Mouse (Mus musculus): ENCODE measurements around the gene Bckdk. TPM values are rescaled to one million over a fixed set of nuclear protein-coding genes. Genes with fewer than 3 reads are reported as not detected.
"Not testable (repeated sequence)": the region's sequence is repeated elsewhere in the genome, so short reads cannot be mapped to it uniquely, and the experiment has no call there.

Bckdk gene
- polyA plus RNA-seq, 1 experiment from 2014 or later, result 130 TPM

GRCm38 (mm10) chr7:127880431-127880830, 23.5 kb upstream of the Bckdk start:
- DNase-seq (ENCODE audit: low spot score), result no peak
- Histone ChIP-seq H3K27ac (no peak overlapping the region), H3K36me3 (peaks cover 81% of the 10 kb centered on the region), H3K4me1 (peaks cover 17% of the 10 kb centered on the region), H3K27me3 (ENCODE audit: low read depth, poor library complexity, severe bottlenecking) (no peaks in the 10 kb centered on the region), H3K4me3 (no peak overlapping the region), H3K9me3 (replicated peaks) (no peaks in the 10 kb centered on the region)
- 89% methylated on average over 12 of the region's 12 CpGs for WGBS

GRCm38 (mm10) chr7:127885951-127886350, 17.9 kb upstream of the Bckdk start:
- Histone ChIP-seq H3K4me1 (peaks cover 9% of the 10 kb centered on the region; the same call in 1 of the 2 replicates), H3K4me3 (no peak overlapping the region), H3K27ac (no peak overlapping the region), H3K36me3 (peaks cover 99% of the 10 kb centered on the region), H3K9me3 (replicated peaks) (no peaks in the 10 kb centered on the region), H3K27me3 (ENCODE audit: low read depth, poor library complexity, severe bottlenecking) (no peaks in the 10 kb centered on the region)
- DNase-seq (ENCODE audit: low spot score), result no peak
- WGBS, result 71% methylated on average over 6 of the region's 6 CpGs

GRCm38 (mm10) chr7:127886551-127886950, 17.3 kb upstream of the Bckdk start:
- Histone ChIP-seq H3K9me3 (replicated peaks) (no peaks in the 10 kb centered on the region), H3K4me3 (no peak overlapping the region), H3K36me3 (peaks cover 99% of the 10 kb centered on the region), H3K27me3 (ENCODE audit: low read depth, poor library complexity, severe bottlenecking) (no peaks in the 10 kb centered on the region), H3K27ac (no peak overlapping the region), H3K4me1 (peaks cover 9% of the 10 kb centered on the region; the same call in 1 of the 2 replicates)
- WGBS, result 93% methylated on average over 6 of the region's 6 CpGs
- no peak for DNase-seq (ENCODE audit: low spot score)

- DNase-seq (ENCODE audit: low spot score), result no peak
- Histone ChIP-seq H3K4me3 (no peak overlapping the region), H3K36me3 (peaks cover 98% of the 10 kb centered on the region), H3K27ac (no peak overlapping the region), H3K27me3 (ENCODE audit: low read depth, poor library complexity, severe bottlenecking) (no peaks in the 10 kb centered on the region), H3K4me1 (peaks cover 9% of the 10 kb centered on the region; the same call in 1 of the 2 replicates), H3K9me3 (replicated peaks) (no peaks in the 10 kb centered on the region)
- 80% methylated on average over 8 of the region's 8 CpGs for WGBS
Measured at GRCm38 (mm10) chr7:127887191-127887590, 16.7 kb upstream of the Bckdk start.

GRCm38 (mm10) chr7:127887781-127888180, 16.1 kb upstream of the Bckdk start:
- H3K4me1 ChIP-seq, result peaks cover 9% of the 10 kb centered on the region; the same call in 1 of the 2 replicates
- no peak overlapping the region for H3K27ac ChIP-seq
- H3K4me3 ChIP-seq, result no peak overlapping the region
- H3K27me3 ChIP-seq (ENCODE audit: low read depth, poor library complexity, severe bottlenecking), result no peaks in the 10 kb centered on the region
- no peaks in the 10 kb centered on the region for H3K9me3 ChIP-seq (replicated peaks)
- no peak for DNase-seq (ENCODE audit: low spot score)
- H3K36me3 ChIP-seq, result peaks cover 98% of the 10 kb centered on the region
- WGBS, result 84% methylated on average over 3 of the region's 3 CpGs

GRCm38 (mm10) chr7:127888821-127889220, 15.1 kb upstream of the Bckdk start:
- WGBS, result 80% methylated on average over 3 of the region's 3 CpGs
- peaks cover 98% of the 10 kb centered on the region for H3K36me3 ChIP-seq
- no peaks in the 10 kb centered on the region for H3K27me3 ChIP-seq (ENCODE audit: low read depth, poor library complexity, severe bottlenecking)
- DNase-seq (ENCODE audit: low spot score), result no peak
- H3K4me3 ChIP-seq, result no peak overlapping the region
- no peaks in the 10 kb centered on the region for H3K9me3 ChIP-seq (replicated peaks)
- peaks cover 2% of the 10 kb centered on the region; the same call in 1 of the 2 replicates for H3K4me1 ChIP-seq
- no peak overlapping the region for H3K27ac ChIP-seq

GRCm38 (mm10) chr7:127890798-127891197, 13.1 kb upstream of the Bckdk start, which contains the start of gene Prss53:
Gene Prss53 (minus strand): TSS chr7:127890970.
- Histone ChIP-seq H3K36me3 (peaks cover 80% of the 10 kb centered on the region), H3K27ac (no peak within 1 kb of the TSS), H3K9me3 (replicated peaks) (no peaks in the 10 kb centered on the region), H3K27me3 (ENCODE audit: low read depth, poor library complexity, severe bottlenecking) (no peaks in the 10 kb centered on the region), H3K4me3 (no peak within 1 kb of the TSS), H3K4me1 (peaks cover 13% of the 10 kb centered on the region)
- WGBS, result 25% methylated on average over 4 of the region's 4 CpGs
- DNase-seq (ENCODE audit: low spot score), result no peak

- WGBS, result 76% methylated on average over 5 of the region's 5 CpGs
- H3K27me3 ChIP-seq (ENCODE audit: low read depth, poor library complexity, severe bottlenecking), result no peaks in the 10 kb centered on the region
- no peak overlapping the region for H3K27ac ChIP-seq
Measured at GRCm38 (mm10) chr7:127894480-127894879, 9.4 kb upstream of the Bckdk start.

GRCm38 (mm10) chr7:127895442-127895841, 8.4 kb upstream of the Bckdk start, which contains the start of the genes Gm21974 and Vkorc1:
Gene Gm21974 (minus strand): TSS chr7:127895454.
Gene Vkorc1 (minus strand): TSS chr7:127895617.
- Histone ChIP-seq H3K27ac (peak within 1 kb of the TSS; percentile 82), H3K4me3 (peak within 1 kb of the TSS; percentile 67), H3K27me3 (ENCODE audit: low read depth, poor library complexity, severe bottlenecking) (no peaks in the 10 kb centered on the region), H3K9me3 (replicated peaks) (no peaks in the 10 kb centered on the region), H3K4me1 (peaks cover 13% of the 10 kb centered on the region), H3K36me3 (peaks cover 34% of the 10 kb centered on the region)
- WGBS, result under 1% methylated on average over 26 of the region's 26 CpGs
- DNase-seq (ENCODE audit: low spot score), result peak; percentile 94

More at GRCm38 (mm10) chr7:127894480-127894879, 9.4 kb upstream of the Bckdk start:
- Histone ChIP-seq H3K36me3 (peaks cover 43% of the 10 kb centered on the region), H3K4me1 (peaks cover 13% of the 10 kb centered on the region), H3K4me3 (peak overlapping the region; percentile 67), H3K9me3 (replicated peaks) (no peaks in the 10 kb centered on the region)
- DNase-seq (ENCODE audit: low spot score), result no peak

GRCm38 (mm10) chr7:127895891-127896290, 8.0 kb upstream of the Bckdk start:
- not testable (repeated sequence) for DNase-seq (ENCODE audit: low spot score); H3K27me3 ChIP-seq (ENCODE audit: low read depth, poor library complexity, severe bottlenecking); H3K9me3 ChIP-seq (replicated peaks)
- Histone ChIP-seq H3K36me3 (peaks cover 30% of the 10 kb centered on the region), H3K27ac (peak overlapping the region; percentile 82; the same call in 1 of the 2 replicates), H3K4me3 (peak overlapping the region; percentile 67), H3K4me1 (peaks cover 13% of the 10 kb centered on the region)
- WGBS, result 74% methylated on average over 7 of the region's 7 CpGs

GRCm38 (mm10) chr7:127896384-127896783, 7.5 kb upstream of the Bckdk start:
- H3K36me3 ChIP-seq, result peaks cover 25% of the 10 kb centered on the region
- H3K27me3 ChIP-seq (ENCODE audit: low read depth, poor library complexity, severe bottlenecking), result no peaks in the 10 kb centered on the region
- WGBS, result 58% methylated on average over 13 of the region's 13 CpGs
- peaks cover 13% of the 10 kb centered on the region for H3K4me1 ChIP-seq
- H3K27ac ChIP-seq, result no peak overlapping the region
- H3K4me3 ChIP-seq, result no peak overlapping the region
- no peaks in the 10 kb centered on the region for H3K9me3 ChIP-seq (replicated peaks)
- peak; percentile 60 for DNase-seq (ENCODE audit: low spot score)

- no peak for DNase-seq (ENCODE audit: low spot score)
- no peak overlapping the region for H3K27ac ChIP-seq
- H3K27me3 ChIP-seq (ENCODE audit: low read depth, poor library complexity, severe bottlenecking), result no peaks in the 10 kb centered on the region
- peaks cover 13% of the 10 kb centered on the region for H3K4me1 ChIP-seq
- no peak overlapping the region for H3K4me3 ChIP-seq
- peaks cover 15% of the 10 kb centered on the region for H3K36me3 ChIP-seq
- no peaks in the 10 kb centered on the region for H3K9me3 ChIP-seq (replicated peaks)
- WGBS, result 89% methylated on average over 7 of the region's 7 CpGs
Measured at GRCm38 (mm10) chr7:127897542-127897941, 6.3 kb upstream of the Bckdk start.

- no peak for DNase-seq (ENCODE audit: low spot score)
- Histone ChIP-seq H3K36me3 (peaks cover 6% of the 10 kb centered on the region), H3K27ac (no peak overlapping the region), H3K4me1 (peaks cover 13% of the 10 kb centered on the region), H3K9me3 (replicated peaks) (no peaks in the 10 kb centered on the region), H3K4me3 (no peak overlapping the region), H3K27me3 (ENCODE audit: low read depth, poor library complexity, severe bottlenecking) (no peaks in the 10 kb centered on the region)
- WGBS, result 37% methylated on average over 10 of the region's 10 CpGs
Measured at GRCm38 (mm10) chr7:127898179-127898956, 5.5 kb upstream of the Bckdk start.
